Mouse (Mus musculus): ENCODE results near the gene Hdac5. TPM values are rescaled to one million over a fixed set of nuclear protein-coding genes. Genes with fewer than 3 reads are reported as not detected.

The Hdac5 gene
- polyA plus RNA-seq, 1 experiment from 2014 or later, result 54.5 TPM

- Histone ChIP-seq H3K9me3 (ENCODE audit: control insufficient read depth, low read length) (no peaks in the 10 kb centered on the region), H3K36me3 (ENCODE audit: control insufficient read depth, insufficient read depth, low read length) (peaks cover 29% of the 10 kb centered on the region), H3K4me1 (ENCODE audit: control insufficient read depth in 2 of 2, insufficient read depth in 2 of 2, low read length in 2 of 2) (peaks cover 2 to 12% of the 10 kb centered on the region in 2 experiments; a peak in 3 of 4 replicates), H3K27me3 (ENCODE audit: control insufficient read depth, insufficient read depth, low read length) (no peaks in the 10 kb centered on the region), H3K4me3 (ENCODE audit: control insufficient read depth in 1 of 2, insufficient read depth in 1 of 2, low read depth in 1 of 2, low read length in 2 of 2) (peak within 1 kb of the TSS; percentile 62 to 81), H3K9ac (ENCODE audit: low read length) (peak within 1 kb of the TSS; percentile 77), H3K27ac (replicated peaks in 1 of 2; ENCODE audit: control insufficient read depth in 1 of 2, insufficient read depth in 1 of 2, low read depth in 2 of 2, low read length in 2 of 2) (peak within 1 kb of the TSS; percentile 34 to 60), H3K4me2 (ENCODE audit: low read length) (peak within 1 kb of the TSS; percentile 77)
- 2% methylated on average over 50 of the region's 50 CpGs for WGBS
- peak; percentile 81 for ATAC-seq (ENCODE audit: insufficient number of reproducible peaks, insufficient read depth, low FRiP score, low read depth)
Measured at GRCm38 (mm10) chr11:102189461-102190436, 40.2 kb downstream of the Hdac5 start, which contains the start of gene G6pc3. Gene G6pc3 (plus strand): TSS chr11:102189620.

DNA sequence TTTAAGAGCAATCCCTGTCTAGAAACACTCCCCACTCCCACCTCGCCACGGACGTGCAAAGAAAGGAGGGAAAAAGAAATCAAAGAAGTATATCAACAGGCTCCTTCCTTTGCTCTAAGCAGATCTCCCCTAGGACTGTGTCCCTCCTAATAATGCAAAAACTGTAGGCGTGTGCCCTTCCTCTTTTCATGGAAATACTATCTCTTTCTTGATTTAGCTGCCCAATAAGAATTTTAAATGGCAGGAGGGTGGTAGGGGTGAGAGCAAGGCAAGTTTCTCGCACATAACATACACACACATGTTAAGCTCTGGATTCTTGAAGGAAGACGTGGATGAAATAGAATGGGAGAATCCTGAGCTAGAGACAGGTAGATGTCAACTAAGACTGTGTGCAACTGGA is 41.0 kb downstream of the Hdac5 start:
- H3K36me3 ChIP-seq (ENCODE audit: control insufficient read depth, insufficient read depth, low read length), result peaks cover 21% of the 10 kb centered on the region
- H3K27me3 ChIP-seq (ENCODE audit: control insufficient read depth, insufficient read depth, low read length), result no peaks in the 10 kb centered on the region
- no peak for ATAC-seq (ENCODE audit: insufficient number of reproducible peaks, insufficient read depth, low FRiP score, low read depth)
- WGBS, result 53% methylated on average over 6 of the region's 6 CpGs
- peak overlapping the region; percentile 77 for H3K4me2 ChIP-seq (ENCODE audit: low read length)
- H3K4me3 ChIP-seq (ENCODE audit: control insufficient read depth in 1 of 2, insufficient read depth in 1 of 2, low read depth in 1 of 2, low read length in 2 of 2), result peak overlapping the region; percentile 62 to 81
- no peaks in the 10 kb centered on the region for H3K9me3 ChIP-seq (ENCODE audit: control insufficient read depth, low read length)
- peaks cover 2 to 16% of the 10 kb centered on the region in 2 experiments; a peak in 3 of 4 replicates for H3K4me1 ChIP-seq (ENCODE audit: control insufficient read depth in 2 of 2, insufficient read depth in 2 of 2, low read length in 2 of 2)
- peak overlapping the region in 1 of 2 experiments; percentile 20; a peak in 1 of 4 replicates for H3K27ac ChIP-seq (replicated peaks in 1 of 2; ENCODE audit: control insufficient read depth in 1 of 2, insufficient read depth in 1 of 2, low read depth in 2 of 2, low read length in 2 of 2)
- peak overlapping the region; percentile 77 for H3K9ac ChIP-seq (ENCODE audit: low read length)

DNA sequence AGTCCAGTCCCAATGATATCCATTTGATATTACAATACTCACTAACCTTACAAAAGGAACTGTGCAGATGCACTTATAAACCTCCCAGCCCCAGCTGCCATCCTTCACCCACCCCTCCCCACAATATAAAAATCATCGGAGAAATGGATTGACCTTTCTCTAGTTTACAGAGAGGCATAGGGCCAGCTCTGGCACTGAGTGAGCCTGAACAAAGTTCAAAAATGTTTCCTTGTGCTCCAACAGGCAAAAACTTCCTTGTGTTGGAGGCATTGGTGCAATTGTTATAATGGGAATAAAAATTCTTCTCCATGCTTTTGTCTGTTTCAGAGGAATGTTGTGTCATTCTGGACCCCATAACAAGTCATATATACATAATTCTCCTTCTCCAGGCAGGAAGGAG is 43.7 kb downstream of the Hdac5 start:
- H3K4me1 ChIP-seq (ENCODE audit: control insufficient read depth in 2 of 2, insufficient read depth in 2 of 2, low read length in 2 of 2), result peaks cover 2 to 24% of the 10 kb centered on the region in 2 experiments; a peak in 3 of 4 replicates
- no peak overlapping the region for H3K4me3 ChIP-seq (ENCODE audit: control insufficient read depth in 1 of 2, insufficient read depth in 1 of 2, low read depth in 1 of 2, low read length in 2 of 2)
- no peak for ATAC-seq (ENCODE audit: insufficient number of reproducible peaks, insufficient read depth, low FRiP score, low read depth)
- H3K27me3 ChIP-seq (ENCODE audit: control insufficient read depth, insufficient read depth, low read length), result no peaks in the 10 kb centered on the region
- no peak overlapping the region for H3K9ac ChIP-seq (ENCODE audit: low read length)
- H3K36me3 ChIP-seq (ENCODE audit: control insufficient read depth, insufficient read depth, low read length), result peaks cover 19% of the 10 kb centered on the region
- 72% methylated on average over 1 of the region's 1 CpGs for WGBS
- no peak overlapping the region for H3K27ac ChIP-seq (replicated peaks in 1 of 2; ENCODE audit: control insufficient read depth in 1 of 2, insufficient read depth in 1 of 2, low read depth in 2 of 2, low read length in 2 of 2)
- H3K4me2 ChIP-seq (ENCODE audit: low read length), result no peak overlapping the region
- H3K9me3 ChIP-seq (ENCODE audit: control insufficient read depth, low read length), result no peaks in the 10 kb centered on the region

- Histone ChIP-seq H3K36me3 (ENCODE audit: control insufficient read depth, insufficient read depth, low read length) (peaks cover 24% of the 10 kb centered on the region), H3K9me3 (ENCODE audit: control insufficient read depth, low read length) (no peaks in the 10 kb centered on the region), H3K4me1 (ENCODE audit: control insufficient read depth in 2 of 2, insufficient read depth in 2 of 2, low read length in 2 of 2) (peaks cover under 1 to 21% of the 10 kb centered on the region in 2 experiments; a peak in 3 of 4 replicates), H3K9ac (ENCODE audit: low read length) (peak overlapping the region; percentile 95; the same call in 1 of the 2 replicates), H3K4me2 (ENCODE audit: low read length) (peak overlapping the region; percentile 85), H3K4me3 (ENCODE audit: control insufficient read depth in 1 of 2, insufficient read depth in 1 of 2, low read depth in 1 of 2, low read length in 2 of 2) (peak overlapping the region in 1 of 2 experiments; percentile 96; a peak in 2 of 4 replicates), H3K27me3 (ENCODE audit: control insufficient read depth, insufficient read depth, low read length) (no peaks in the 10 kb centered on the region), H3K27ac (replicated peaks in 1 of 2; ENCODE audit: control insufficient read depth in 1 of 2, insufficient read depth in 1 of 2, low read depth in 2 of 2, low read length in 2 of 2) (no peak overlapping the region; a peak in 1 of 4 replicates)
- 55% methylated on average over 3 of the region's 3 CpGs for WGBS
- no peak for ATAC-seq (ENCODE audit: insufficient number of reproducible peaks, insufficient read depth, low FRiP score, low read depth)
Measured at GRCm38 (mm10) chr11:102185677-102186076, 44.3 kb downstream of the Hdac5 start.

GRCm38 (mm10) chr11:102184646-102185495 is 45.1 kb downstream of the Hdac5 start, which contains the start of gene Lsm12:
Gene Lsm12 (minus strand): TSS chr11:102185296.
- H3K4me3 ChIP-seq (ENCODE audit: control insufficient read depth in 1 of 2, insufficient read depth in 1 of 2, low read depth in 1 of 2, low read length in 2 of 2), result peak within 1 kb of the TSS; percentile 80 to 96
- peak within 1 kb of the TSS; percentile 95 for H3K9ac ChIP-seq (ENCODE audit: low read length)
- no peaks in the 10 kb centered on the region for H3K9me3 ChIP-seq (ENCODE audit: control insufficient read depth, low read length)
- peak within 1 kb of the TSS; percentile 90 to 94 for H3K27ac ChIP-seq (replicated peaks in 1 of 2; ENCODE audit: control insufficient read depth in 1 of 2, insufficient read depth in 1 of 2, low read depth in 2 of 2, low read length in 2 of 2)
- peak within 1 kb of the TSS; percentile 85 for H3K4me2 ChIP-seq (ENCODE audit: low read length)
- no peaks in the 10 kb centered on the region for H3K27me3 ChIP-seq (ENCODE audit: control insufficient read depth, insufficient read depth, low read length)
- peaks cover 32% of the 10 kb centered on the region for H3K36me3 ChIP-seq (ENCODE audit: control insufficient read depth, insufficient read depth, low read length)
- H3K4me1 ChIP-seq (ENCODE audit: control insufficient read depth in 2 of 2, insufficient read depth in 2 of 2, low read length in 2 of 2), result peaks cover 0 to 15% of the 10 kb centered on the region in 2 experiments; a peak in 2 of 4 replicates
- under 1% methylated on average over 69 of the region's 70 CpGs for WGBS
- ATAC-seq (ENCODE audit: insufficient number of reproducible peaks, insufficient read depth, low FRiP score, low read depth), result peak; percentile 80

- WGBS, result under 1% methylated on average over 7 of the region's 7 CpGs
- peaks cover 0 to 19% of the 10 kb centered on the region in 2 experiments; a peak in 2 of 4 replicates for H3K4me1 ChIP-seq (ENCODE audit: control insufficient read depth in 2 of 2, insufficient read depth in 2 of 2, low read length in 2 of 2)
- no peaks in the 10 kb centered on the region for H3K9me3 ChIP-seq (ENCODE audit: control insufficient read depth, low read length)
- H3K27me3 ChIP-seq (ENCODE audit: control insufficient read depth, insufficient read depth, low read length), result no peaks in the 10 kb centered on the region
- no peak for ATAC-seq (ENCODE audit: insufficient number of reproducible peaks, insufficient read depth, low FRiP score, low read depth)
- peak overlapping the region; percentile 95 for H3K9ac ChIP-seq (ENCODE audit: low read length)
- peak overlapping the region; percentile 77 to 94 for H3K27ac ChIP-seq (replicated peaks in 1 of 2; ENCODE audit: control insufficient read depth in 1 of 2, insufficient read depth in 1 of 2, low read depth in 2 of 2, low read length in 2 of 2)
- peaks cover 38% of the 10 kb centered on the region for H3K36me3 ChIP-seq (ENCODE audit: control insufficient read depth, insufficient read depth, low read length)
- H3K4me3 ChIP-seq (ENCODE audit: control insufficient read depth in 1 of 2, insufficient read depth in 1 of 2, low read depth in 1 of 2, low read length in 2 of 2), result peak overlapping the region; percentile 80 to 96
- peak overlapping the region; percentile 85 for H3K4me2 ChIP-seq (ENCODE audit: low read length)
Measured at GRCm38 (mm10) chr11:102184253-102184645, 45.7 kb downstream of the Hdac5 start.

GRCm38 (mm10) chr11:102179836-102180235 is 50.1 kb downstream of the Hdac5 start:
- Histone ChIP-seq H3K27me3 (ENCODE audit: control insufficient read depth, insufficient read depth, low read length) (no peaks in the 10 kb centered on the region), H3K4me2 (ENCODE audit: low read length) (no peak overlapping the region), H3K36me3 (ENCODE audit: control insufficient read depth, insufficient read depth, low read length) (peaks cover 67% of the 10 kb centered on the region), H3K4me3 (ENCODE audit: control insufficient read depth in 1 of 2, insufficient read depth in 1 of 2, low read depth in 1 of 2, low read length in 2 of 2) (no peak overlapping the region), H3K4me1 (ENCODE audit: control insufficient read depth in 2 of 2, insufficient read depth in 2 of 2, low read length in 2 of 2) (peaks cover 0 to 21% of the 10 kb centered on the region in 2 experiments; a peak in 2 of 4 replicates), H3K9ac (ENCODE audit: low read length) (no peak overlapping the region; the same call in 1 of the 2 replicates), H3K9me3 (ENCODE audit: control insufficient read depth, low read length) (no peaks in the 10 kb centered on the region), H3K27ac (replicated peaks in 1 of 2; ENCODE audit: control insufficient read depth in 1 of 2, insufficient read depth in 1 of 2, low read depth in 2 of 2, low read length in 2 of 2) (no peak overlapping the region; a peak in 1 of 4 replicates)
- ATAC-seq (ENCODE audit: insufficient number of reproducible peaks, insufficient read depth, low FRiP score, low read depth), result no peak
